Mouse (Mus musculus) megakaryocyte, embryonic 14.5 days (primary cell): Measurements from ENCODE around the gene Suv39h1. TPM values are rescaled to one million over a fixed set of nuclear protein-coding genes. Genes with fewer than 3 reads are reported as not detected.
A peak's percentile ranks its signal among the peaks of the same experiment; 100 is the strongest.
"Not testable (repeated sequence)": the region's sequence is repeated elsewhere in the genome, so short reads cannot be mapped to it uniquely, and the experiment has no call there.

Experiments
- H3K27me3 ChIP-seq: replicated peaks from 2 replicates; pipeline ENCODE3; 2012; ENCODE audit warnings: inconsistent platforms
- H3K36me3 ChIP-seq: replicated peaks from 2 replicates; pipeline ENCODE3; 2012; ENCODE audit warnings: low read length, inconsistent platforms, mixed read lengths
- H3K4me1 ChIP-seq: 2 replicates; pipeline ENCODE4 v1.6.1; 2012; ENCODE audit warnings: inconsistent platforms
- H3K4me3 ChIP-seq: replicated peaks from 2 replicates; pipeline ENCODE3; 2012; ENCODE audit warnings: moderate library complexity, mild to moderate bottlenecking, inconsistent platforms
- H3K9me3 ChIP-seq: 2 replicates; pipeline ENCODE4 v1.6.1; 2012; ENCODE audit warnings: inconsistent platforms
- FLI1 ChIP-seq: IDR thresholded peaks from 2 replicates; pipeline ENCODE4 v1.6.1; 2012; ENCODE audit warnings: low read length, inconsistent platforms, mixed read lengths
- GATA1 ChIP-seq: IDR thresholded peaks from 3 replicates; pipeline ENCODE4 v1.6.1; 2012; ENCODE audit warnings: mixed read lengths, low read length, inconsistent platforms, borderline replicate concordance
- polyA plus RNA-seq: library from polyadenylated mRNA; stranded (reverse); fragments of >175 nt; gene quantifications from 2 replicates; pipeline ENCODE4 v1.2.3, GENCODE M21; 2012; ENCODE audit warnings: low replicate concordance; ENCODE audit not compliant: insufficient read depth

Gene Suv39h1
- polyA plus RNA-seq: 0.99 and 3.9 TPM in 2 replicates

GRCm38 (mm10) chrX:8074430-8075014, at the start of gene Suv39h1:
Gene Suv39h1 (minus strand): TSS chrX:8074760.
- Histone ChIP-seq H3K27me3 (no peaks in the 10 kb centered on the region), H3K4me1 (peaks cover 17% of the 10 kb centered on the region), H3K36me3 (peaks cover 26% of the 10 kb centered on the region), H3K9me3 (peaks cover 4% of the 10 kb centered on the region; the same call in 1 of the 2 replicates), H3K4me3 (peak within 1 kb of the TSS; percentile 93)
- TF ChIP-seq FLI1: no peak
- no peak for TF ChIP-seq GATA1

GRCm38 (mm10) chrX:8123821-8124470, 49.4 kb upstream of the Suv39h1 start:
- Histone ChIP-seq H3K4me3 (no peak overlapping the region), H3K4me1 (peaks cover 3% of the 10 kb centered on the region; the same call in 1 of the 2 replicates), H3K36me3 (peaks cover 83% of the 10 kb centered on the region), H3K9me3 (peaks cover 4% of the 10 kb centered on the region; the same call in 1 of the 2 replicates), H3K27me3 (no peaks in the 10 kb centered on the region)
- no peak for TF ChIP-seq GATA1
- TF ChIP-seq FLI1: no peak

GRCm38 (mm10) chrX:8117264-8117663, 42.7 kb upstream of the Suv39h1 start:
- H3K36me3 ChIP-seq: peaks cover 20% of the 10 kb centered on the region
- H3K4me1 ChIP-seq: peaks cover 19% of the 10 kb centered on the region
- no peak overlapping the region for H3K4me3 ChIP-seq
- H3K9me3 ChIP-seq: peaks cover 4% of the 10 kb centered on the region; the same call in 1 of the 2 replicates
- TF ChIP-seq FLI1: no peak
- TF ChIP-seq GATA1: no peak
- H3K27me3 ChIP-seq: no peaks in the 10 kb centered on the region

- Histone ChIP-seq H3K4me3 (no peak overlapping the region), H3K36me3 (peaks cover 11% of the 10 kb centered on the region), H3K27me3 (no peaks in the 10 kb centered on the region), H3K4me1 (peaks cover 19% of the 10 kb centered on the region), H3K9me3 (peaks cover 4% of the 10 kb centered on the region; the same call in 1 of the 2 replicates)
- no peak for TF ChIP-seq FLI1
- no peak for TF ChIP-seq GATA1
Observed at GRCm38 (mm10) chrX:8115275-8115674, 40.7 kb upstream of the Suv39h1 start.

- Histone ChIP-seq H3K36me3 (no peaks in the 10 kb centered on the region), H3K9me3 (no peaks in the 10 kb centered on the region), H3K4me1 (peaks cover 52% of the 10 kb centered on the region), H3K27me3 (no peaks in the 10 kb centered on the region), H3K4me3 (no peak overlapping the region)
- TF ChIP-seq FLI1: no peak
- TF ChIP-seq GATA1: no peak
Observed at GRCm38 (mm10) chrX:8105019-8105418, 30.5 kb upstream of the Suv39h1 start.

GRCm38 (mm10) chrX:8102213-8102668, 27.7 kb upstream of the Suv39h1 start:
- H3K9me3 ChIP-seq: no peaks in the 10 kb centered on the region
- H3K4me1 ChIP-seq: peaks cover 52% of the 10 kb centered on the region
- peak overlapping the region; percentile 71 for H3K4me3 ChIP-seq
- no peaks in the 10 kb centered on the region for H3K27me3 ChIP-seq
- H3K36me3 ChIP-seq: no peaks in the 10 kb centered on the region
- TF ChIP-seq GATA1 (peak; percentile 18; the same call in 1 of the 3 replicates), FLI1 (no peak)

GRCm38 (mm10) chrX:8101017-8101416, 26.5 kb upstream of the Suv39h1 start:
- TF ChIP-seq FLI1 (no peak), GATA1 (no peak)
- H3K9me3 ChIP-seq: no peaks in the 10 kb centered on the region
- H3K27me3 ChIP-seq: no peaks in the 10 kb centered on the region
- no peaks in the 10 kb centered on the region for H3K36me3 ChIP-seq
- peaks cover 42% of the 10 kb centered on the region for H3K4me1 ChIP-seq
- H3K4me3 ChIP-seq: no peak overlapping the region

- TF ChIP-seq FLI1: no peak
- TF ChIP-seq GATA1: no peak
- Histone ChIP-seq H3K4me3 (no peak overlapping the region), H3K36me3 (no peaks in the 10 kb centered on the region), H3K27me3 (no peaks in the 10 kb centered on the region), H3K4me1 (peaks cover 31% of the 10 kb centered on the region), H3K9me3 (no peaks in the 10 kb centered on the region)
Observed at GRCm38 (mm10) chrX:8099435-8099834, 24.9 kb upstream of the Suv39h1 start.

GRCm38 (mm10) chrX:8096787-8097242, 22.3 kb upstream of the Suv39h1 start:
- peak overlapping the region; percentile 88 for H3K4me3 ChIP-seq
- no peaks in the 10 kb centered on the region for H3K27me3 ChIP-seq
- TF ChIP-seq GATA1 (no peak), FLI1 (no peak)

GRCm38 (mm10) chrX:8096068-8096786, 21.7 kb upstream of the Suv39h1 start:
- H3K9me3 ChIP-seq, H3K36me3 ChIP-seq, H3K27me3 ChIP-seq: not testable (repeated sequence)
- Histone ChIP-seq H3K4me3 (peak overlapping the region; percentile 89), H3K4me1 (peaks cover 22% of the 10 kb centered on the region)

More at GRCm38 (mm10) chrX:8096787-8097242, 22.3 kb upstream of the Suv39h1 start:
- Histone ChIP-seq H3K9me3 (no peaks in the 10 kb centered on the region), H3K4me1 (peaks cover 25% of the 10 kb centered on the region), H3K36me3 (no peaks in the 10 kb centered on the region)
